Mouse (Mus musculus) hindbrain, embryonic 13.5 days (tissue): Measurements from ENCODE around the gene Trip4. TPM values are rescaled to one million over a fixed set of nuclear protein-coding genes. Genes with fewer than 3 reads are reported as not detected.
A peak's percentile ranks its signal among the peaks of the same experiment; 100 is the strongest.

Experiments
- ATAC-seq: fragments of 200-750 bp; cut with Nextera tagmentation; 2 replicates; pipeline ENCODE4 v1.8.0; 2017; ENCODE audit warnings: moderate TSS enrichment; ENCODE audit not compliant: low FRiP score
- H3K27ac ChIP-seq: fragments of 300-500 bp; sonication (generic); 2 replicates; pipeline ENCODE4 v1.5.1; 2015; ENCODE audit warnings: inconsistent platforms, mild to moderate bottlenecking, moderate library complexity
- H3K27me3 ChIP-seq: fragments of 300-500 bp; sonication (generic); 2 replicates; pipeline ENCODE4 v1.6.1; 2015; ENCODE audit warnings: mild to moderate bottlenecking, inconsistent platforms
- H3K36me3 ChIP-seq: fragments of 300-500 bp; sonication (generic); 2 replicates; pipeline ENCODE4 v1.6.1; 2015; ENCODE audit warnings: mild to moderate bottlenecking, inconsistent platforms
- H3K4me1 ChIP-seq: fragments of 300-500 bp; sonication (generic); replicated peaks from 2 replicates; pipeline ENCODE4 v1.6.1; 2015; ENCODE audit warnings: inconsistent platforms
- H3K4me2 ChIP-seq: fragments of 300-500 bp; sonication (generic); 2 replicates; pipeline ENCODE4 v1.6.1; 2015; ENCODE audit warnings: inconsistent platforms, mild to moderate bottlenecking, moderate library complexity
- H3K4me3 ChIP-seq: fragments of 300-500 bp; sonication (generic); 2 replicates; pipeline ENCODE4 v1.5.1; 2015; ENCODE audit warnings: mild to moderate bottlenecking, inconsistent platforms
- H3K9ac ChIP-seq: fragments of 300-500 bp; sonication (generic); 2 replicates; pipeline ENCODE4 v1.6.1; 2015; ENCODE audit warnings: mild to moderate bottlenecking, inconsistent platforms
- H3K9me3 ChIP-seq: fragments of 300-500 bp; sonication (generic); 2 replicates; pipeline ENCODE4 v1.6.1; 2016; ENCODE audit warnings: inconsistent platforms
- WGBS: fragments of 180-500 bp; shearing (Covaris S2); methylation state at CpG from one replicate; pipeline ENCODE4 v1.1.7; 2015; 5-methylcytosine and 5-hydroxymethylcytosine counted together
- polyA plus RNA-seq: library from polyadenylated mRNA; unstranded; fragments of >200 nt; fragmentation: Nextera tagmentation; extraction: Ambion mirVana; gene quantifications from 2 replicates; pipeline ENCODE4 v1.2.1, GENCODE M21; 2015

Trip4 gene
- polyA plus RNA-seq, 1 experiment from 2014 or later, result 33.6 TPM

DNA sequence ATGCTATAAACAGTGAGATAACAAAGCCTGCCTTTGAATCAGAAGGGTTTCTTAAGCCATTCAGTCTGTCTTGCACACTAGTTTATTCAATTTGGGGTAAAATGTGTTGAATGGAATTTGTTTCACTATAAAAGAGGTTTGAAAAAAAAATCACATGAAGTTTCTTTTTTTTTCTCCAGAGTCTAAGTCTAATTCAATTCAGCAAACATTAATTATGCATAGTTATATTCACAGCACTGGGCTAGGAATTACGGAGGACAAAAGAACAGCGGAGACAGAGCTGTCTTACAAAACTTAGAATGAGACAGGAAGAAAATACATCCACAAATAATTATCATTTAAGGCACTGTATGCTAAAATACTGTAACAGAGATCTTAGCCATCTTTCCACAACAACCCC, 90.2 kb downstream of the Trip4 start:
- Histone ChIP-seq H3K9me3 (no peaks in the 10 kb centered on the region), H3K4me2 (0 out of 2 replicates have a peak overlapping the region, but pooled peaks have one; percentile 8), H3K27me3 (no peaks in the 10 kb centered on the region), H3K4me1 (peaks cover 38% of the 10 kb centered on the region), H3K27ac (peak overlapping the region; percentile 79), H3K36me3 (peaks cover 12% of the 10 kb centered on the region; the same call in 1 of the 2 replicates), H3K4me3 (no peak overlapping the region), H3K9ac (no peak overlapping the region)
- 39% methylated on average over 2 of the region's 2 CpGs for WGBS
- ATAC-seq, result no peak

DNA sequence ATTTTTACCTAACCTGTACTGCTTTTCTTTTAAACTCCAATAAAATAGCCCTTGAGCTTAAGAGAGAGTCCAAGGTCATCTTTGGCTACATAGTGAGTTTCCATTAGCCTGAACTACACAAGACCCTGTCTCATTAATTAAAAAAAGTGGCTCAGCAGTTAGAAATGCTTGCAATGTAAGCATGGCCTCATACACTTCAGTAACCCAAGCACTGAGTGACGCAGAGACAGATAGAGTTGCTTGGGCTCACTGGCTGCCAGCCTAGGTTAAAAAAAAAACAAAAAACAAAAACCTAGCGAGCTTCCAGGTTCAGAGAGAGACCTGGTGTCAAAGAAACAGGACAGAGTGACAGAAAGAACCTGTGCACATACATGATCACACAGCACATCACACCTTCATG, 95.8 kb downstream of the Trip4 start:
- 73% methylated on average over 2 of the region's 2 CpGs for WGBS
- no peak overlapping the region for H3K4me2 ChIP-seq
- H3K9me3 ChIP-seq, result no peaks in the 10 kb centered on the region
- H3K9ac ChIP-seq, result no peak overlapping the region
- no peaks in the 10 kb centered on the region for H3K27me3 ChIP-seq
- peaks cover 12% of the 10 kb centered on the region; the same call in 1 of the 2 replicates for H3K36me3 ChIP-seq
- peaks cover 16% of the 10 kb centered on the region for H3K4me1 ChIP-seq
- no peak for ATAC-seq
- no peak overlapping the region for H3K27ac ChIP-seq
- no peak overlapping the region for H3K4me3 ChIP-seq

DNA sequence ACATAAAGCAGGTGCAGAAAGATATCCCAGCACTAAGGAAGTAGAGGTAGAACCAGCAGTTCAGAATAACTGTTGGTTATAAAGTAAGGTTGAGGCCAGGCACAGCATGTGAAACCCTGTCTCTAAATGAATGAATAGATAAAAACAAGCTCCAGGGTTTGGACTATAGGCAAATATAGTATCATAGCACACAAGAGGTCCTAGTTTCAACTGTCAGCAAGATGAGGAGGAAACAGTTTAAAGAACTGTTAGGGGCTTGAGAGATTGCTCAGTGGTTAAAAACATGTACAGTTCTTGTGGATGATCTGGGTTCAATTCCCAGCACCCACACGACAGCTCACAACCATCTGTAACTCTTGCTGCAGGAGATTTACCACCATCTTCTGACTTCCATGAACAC, 96.8 kb downstream of the Trip4 start:
- H3K4me3 ChIP-seq, result no peak overlapping the region
- H3K9ac ChIP-seq, result no peak overlapping the region
- no peak overlapping the region for H3K27ac ChIP-seq
- H3K27me3 ChIP-seq, result no peaks in the 10 kb centered on the region
- peaks cover 12% of the 10 kb centered on the region; the same call in 1 of the 2 replicates for H3K36me3 ChIP-seq
- WGBS, result 86% methylated on average over 1 of the region's 1 CpGs
- H3K4me2 ChIP-seq, result no peak overlapping the region
- ATAC-seq, result no peak
- peaks cover 26% of the 10 kb centered on the region for H3K4me1 ChIP-seq
- no peaks in the 10 kb centered on the region for H3K9me3 ChIP-seq

DNA sequence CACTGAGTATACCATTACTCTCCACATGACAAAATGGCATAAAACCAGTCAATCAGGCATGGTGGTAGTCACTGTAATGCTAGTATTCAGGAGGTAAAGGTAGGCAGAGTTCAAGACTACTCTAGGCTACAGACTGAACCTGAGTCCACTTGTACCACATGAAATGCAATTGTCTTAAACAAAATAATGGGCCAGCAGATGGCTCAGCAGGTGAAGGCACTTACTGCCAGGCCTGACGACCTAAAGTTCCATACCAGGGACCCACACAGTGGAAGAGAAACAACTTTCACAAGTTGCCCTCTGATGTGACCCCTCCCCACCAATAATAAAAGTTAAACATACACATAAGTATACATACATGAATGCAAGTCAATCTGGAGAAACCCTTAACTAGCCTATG, 100.8 kb downstream of the Trip4 start:
- Histone ChIP-seq H3K27me3 (no peaks in the 10 kb centered on the region), H3K36me3 (no peaks in the 10 kb centered on the region), H3K4me3 (no peak overlapping the region), H3K9ac (no peak overlapping the region), H3K4me1 (peaks cover 28% of the 10 kb centered on the region), H3K9me3 (no peaks in the 10 kb centered on the region), H3K4me2 (no peak overlapping the region), H3K27ac (no peak overlapping the region)
- no peak for ATAC-seq
- WGBS, result 55% methylated on average over 1 of the region's 1 CpGs

DNA sequence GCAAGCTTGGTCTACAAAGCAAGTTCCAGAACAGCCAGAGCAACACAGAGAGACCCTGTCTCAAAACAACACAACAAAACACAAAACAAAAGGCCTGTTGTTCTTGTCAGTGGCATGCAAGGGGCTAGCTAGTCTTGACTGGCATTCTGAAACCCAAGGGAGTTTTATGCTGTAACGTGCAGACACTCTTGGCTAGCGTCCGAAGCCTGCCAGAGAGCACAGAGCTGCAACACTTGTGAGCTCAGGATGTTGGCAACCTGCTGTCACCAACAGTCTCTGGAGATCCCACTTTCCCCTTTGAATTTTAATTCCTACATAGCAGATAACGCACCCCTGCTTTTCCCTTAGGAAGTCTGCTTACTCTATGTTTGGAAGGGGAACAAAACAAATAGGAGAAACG, 101.3 kb downstream of the Trip4 start:
- no peak for ATAC-seq
- Histone ChIP-seq H3K4me3 (no peak overlapping the region), H3K9ac (no peak overlapping the region), H3K27ac (peak overlapping the region; percentile 40), H3K27me3 (no peaks in the 10 kb centered on the region), H3K4me1 (peaks cover 25% of the 10 kb centered on the region), H3K9me3 (no peaks in the 10 kb centered on the region), H3K36me3 (no peaks in the 10 kb centered on the region), H3K4me2 (no peak overlapping the region)
- WGBS, result 29% methylated on average over 5 of the region's 5 CpGs

DNA sequence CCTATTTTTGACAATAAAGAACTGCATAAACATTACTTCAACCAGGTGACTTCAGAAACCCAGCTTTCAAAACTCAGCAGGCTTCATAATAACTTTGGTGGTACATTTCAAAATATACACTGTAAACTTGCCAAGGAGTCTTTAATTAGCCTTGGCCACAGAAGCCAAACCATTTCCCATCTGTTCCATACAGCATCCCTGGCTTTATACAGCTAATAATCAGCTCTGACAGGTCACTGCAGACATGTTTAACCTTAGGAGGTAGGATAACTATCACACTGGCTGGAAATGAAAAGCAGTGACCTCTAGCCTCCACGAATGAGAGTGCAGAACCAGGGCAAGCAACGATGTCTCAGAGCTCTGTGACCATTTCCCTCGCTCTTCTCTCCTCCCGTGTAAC, 108.8 kb downstream of the Trip4 start:
- Histone ChIP-seq H3K4me2 (no peak overlapping the region), H3K4me3 (no peak overlapping the region), H3K4me1 (peaks cover 19% of the 10 kb centered on the region), H3K36me3 (peaks cover 3% of the 10 kb centered on the region), H3K27ac (no peak overlapping the region), H3K27me3 (no peaks in the 10 kb centered on the region), H3K9me3 (no peaks in the 10 kb centered on the region), H3K9ac (no peak overlapping the region)
- 65% methylated on average over 4 of the region's 4 CpGs for WGBS
- no peak for ATAC-seq

DNA sequence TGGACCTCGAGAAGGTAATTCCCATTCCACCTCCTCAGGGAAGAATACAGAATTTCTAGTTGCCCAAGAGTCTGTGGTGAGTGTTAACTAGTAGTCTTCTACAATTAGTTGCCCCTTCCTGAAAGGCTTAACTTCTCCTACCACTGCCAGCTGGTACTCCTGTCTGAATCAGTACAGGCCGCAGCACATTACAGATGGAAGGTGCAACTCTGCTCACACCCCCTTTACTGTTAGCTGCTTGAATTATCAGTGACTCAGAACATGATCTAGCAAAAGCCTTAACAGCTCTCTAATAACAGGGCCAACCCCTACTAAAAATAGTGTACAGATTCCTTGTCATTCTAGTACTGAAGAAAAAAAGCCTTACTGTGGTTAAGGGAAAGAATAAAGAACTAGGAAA, 112.9 kb downstream of the Trip4 start:
- no peaks in the 10 kb centered on the region for H3K9me3 ChIP-seq
- peaks cover 9% of the 10 kb centered on the region for H3K36me3 ChIP-seq
- no peak overlapping the region for H3K27ac ChIP-seq
- no peak for ATAC-seq
- H3K4me2 ChIP-seq, result no peak overlapping the region
- 90% methylated on average over 2 of the region's 2 CpGs for WGBS
- no peak overlapping the region for H3K4me3 ChIP-seq
- no peak overlapping the region for H3K9ac ChIP-seq
- H3K4me1 ChIP-seq, result peaks cover 45% of the 10 kb centered on the region
- H3K27me3 ChIP-seq, result no peaks in the 10 kb centered on the region

DNA sequence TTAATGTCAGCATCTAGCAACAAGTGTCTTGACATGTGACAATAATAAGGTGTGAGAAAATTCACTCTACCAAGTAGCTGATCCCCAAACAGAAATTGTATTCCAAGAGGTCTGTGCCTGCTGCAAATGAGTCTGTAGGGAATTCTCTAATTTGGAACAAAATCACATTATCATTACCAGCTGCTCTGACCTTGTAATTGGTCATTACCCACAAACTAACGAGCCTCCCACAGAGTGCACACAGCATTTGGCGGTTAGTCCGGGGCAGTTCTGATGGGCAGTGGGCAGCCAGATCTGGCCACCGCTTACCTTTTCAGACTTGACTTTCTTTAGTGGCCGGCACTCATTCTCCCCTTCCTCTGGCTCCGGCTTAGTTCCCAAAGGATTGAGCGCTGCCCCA, 114.3 kb downstream of the Trip4 start:
- no peak overlapping the region for H3K27ac ChIP-seq
- H3K9me3 ChIP-seq, result no peaks in the 10 kb centered on the region
- H3K27me3 ChIP-seq, result no peaks in the 10 kb centered on the region
- H3K9ac ChIP-seq, result no peak overlapping the region
- no peak for ATAC-seq
- peaks cover 51% of the 10 kb centered on the region for H3K4me1 ChIP-seq
- no peak overlapping the region for H3K4me2 ChIP-seq
- no peak overlapping the region for H3K4me3 ChIP-seq
- H3K36me3 ChIP-seq, result peaks cover 9% of the 10 kb centered on the region
- 65% methylated on average over 7 of the region's 7 CpGs for WGBS

DNA sequence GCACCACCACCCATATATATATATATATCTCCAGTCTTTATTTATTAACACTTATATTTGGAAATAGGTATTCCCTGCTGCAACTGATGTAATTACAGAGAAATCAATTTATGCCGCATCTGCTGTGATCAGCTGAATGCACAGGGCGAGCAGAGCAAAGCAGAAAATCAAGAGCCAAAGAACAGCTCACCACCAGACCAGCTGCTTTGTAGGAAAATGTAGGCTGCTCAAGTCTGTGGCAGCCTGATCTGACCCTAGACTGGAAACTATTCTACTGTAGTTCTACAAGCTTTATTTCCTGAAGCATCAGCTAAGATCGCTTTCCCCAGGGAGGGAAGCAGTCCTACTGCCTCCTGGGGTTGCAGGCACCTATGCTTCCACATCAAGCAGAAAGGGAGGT, 115.1 kb downstream of the Trip4 start:
- H3K27me3 ChIP-seq, result no peaks in the 10 kb centered on the region
- H3K36me3 ChIP-seq, result peaks cover 9% of the 10 kb centered on the region
- peaks cover 59% of the 10 kb centered on the region for H3K4me1 ChIP-seq
- no peak for ATAC-seq
- H3K27ac ChIP-seq, result peak overlapping the region; percentile 74
- H3K4me3 ChIP-seq, result no peak overlapping the region
- 70% methylated on average over 3 of the region's 3 CpGs for WGBS
- H3K9me3 ChIP-seq, result no peaks in the 10 kb centered on the region
- H3K9ac ChIP-seq, result no peak overlapping the region
- no peak overlapping the region for H3K4me2 ChIP-seq

DNA sequence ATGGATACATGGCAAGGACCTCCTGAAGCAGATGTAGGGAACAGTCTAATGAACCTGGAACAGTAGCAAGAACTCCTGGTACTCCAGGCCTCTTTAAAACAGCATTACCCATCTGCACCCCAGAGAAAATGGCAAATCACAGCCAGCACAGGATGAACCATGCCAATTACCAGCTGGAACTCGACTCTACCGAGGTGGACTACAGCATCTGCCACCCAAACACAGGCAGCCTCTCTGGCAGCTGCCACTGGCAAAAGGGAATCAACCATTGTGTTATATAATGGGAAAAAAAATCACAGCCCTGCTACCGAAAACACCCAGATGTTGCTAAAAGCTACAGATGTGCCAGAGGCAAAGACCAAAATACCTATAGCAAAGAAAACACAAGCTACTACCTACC, 115.5 kb downstream of the Trip4 start:
- WGBS, result 60% methylated on average over 3 of the region's 3 CpGs
- Histone ChIP-seq H3K27ac (peak overlapping the region; percentile 74), H3K4me1 (peaks cover 63% of the 10 kb centered on the region)

DNA sequence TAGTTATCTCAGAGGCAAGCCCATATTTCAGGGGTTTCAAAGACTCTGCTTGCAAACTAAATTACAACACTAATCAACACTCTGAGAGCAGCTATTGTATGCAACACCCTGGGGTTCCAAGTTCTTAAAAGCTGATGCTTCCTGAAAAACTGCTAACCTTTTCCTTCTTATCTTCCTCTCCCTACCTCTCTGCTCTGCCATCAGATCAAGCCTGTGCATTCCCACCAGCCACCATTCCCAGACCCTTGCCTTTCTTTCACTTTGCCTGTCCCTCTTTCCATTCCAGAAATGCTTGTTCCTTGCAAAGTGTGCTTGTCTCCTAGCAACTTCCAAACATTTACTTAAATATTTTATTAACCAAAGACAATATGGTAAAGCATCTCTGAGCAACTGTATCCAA, 116.7 kb downstream of the Trip4 start:
- Histone ChIP-seq H3K27me3 (no peaks in the 10 kb centered on the region), H3K9me3 (no peaks in the 10 kb centered on the region), H3K27ac (no peak overlapping the region), H3K4me2 (no peak overlapping the region), H3K4me1 (peaks cover 75% of the 10 kb centered on the region), H3K36me3 (peaks cover 9% of the 10 kb centered on the region), H3K4me3 (no peak overlapping the region), H3K9ac (no peak overlapping the region)
- no peak for ATAC-seq

More for the DNA sequence above, 115.5 kb downstream of the Trip4 start:
- ATAC-seq, result no peak; the same call in 1 of the 2 replicates
- Histone ChIP-seq H3K4me2 (no peak overlapping the region), H3K9ac (no peak overlapping the region), H3K9me3 (no peaks in the 10 kb centered on the region), H3K36me3 (peaks cover 9% of the 10 kb centered on the region), H3K27me3 (no peaks in the 10 kb centered on the region), H3K4me3 (no peak overlapping the region)

DNA sequence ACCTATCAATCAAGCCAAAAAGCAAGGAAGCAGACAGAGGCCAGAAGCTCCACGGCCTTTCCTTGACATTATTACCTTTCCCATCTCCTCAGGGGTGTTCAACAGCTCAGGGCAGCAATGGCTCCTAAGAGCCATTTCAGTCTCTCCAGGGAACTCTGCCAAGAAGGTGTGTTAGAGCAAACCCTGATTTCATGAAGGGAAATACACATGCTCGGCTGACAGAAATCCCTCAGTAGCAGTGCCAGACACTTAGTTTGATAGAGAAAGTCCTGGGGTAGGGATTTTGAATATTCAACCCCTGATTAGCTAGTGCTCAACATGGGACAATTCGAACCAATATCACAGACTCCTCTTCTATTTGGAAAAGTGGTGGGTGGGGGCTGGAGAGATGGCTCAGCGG, 117.5 kb downstream of the Trip4 start:
- Histone ChIP-seq H3K27ac (0 out of 2 replicates have a peak overlapping the region, but pooled peaks have one; percentile 58), H3K4me1 (peaks cover 83% of the 10 kb centered on the region)

DNA sequence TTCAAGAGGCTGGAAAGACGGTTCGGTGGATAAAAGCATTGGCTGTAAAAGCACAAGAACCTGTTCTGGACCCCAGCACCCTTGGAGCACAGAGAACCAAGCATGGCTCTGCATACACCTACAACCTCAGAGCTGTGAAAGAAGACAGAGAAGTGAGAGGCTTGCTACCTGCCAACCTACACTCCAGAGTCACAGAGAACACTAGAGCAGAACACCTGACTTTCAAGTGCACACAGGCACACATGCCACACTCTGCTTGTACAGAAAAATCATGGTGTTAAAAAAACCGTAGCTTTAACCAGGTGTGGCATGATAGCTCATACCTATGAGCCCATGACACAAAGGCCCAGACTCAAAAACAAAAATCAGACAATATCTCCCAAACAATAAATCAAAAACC, 118.8 kb downstream of the Trip4 start:
- H3K4me3 ChIP-seq, result no peak overlapping the region
- WGBS, result 97% methylated on average over 3 of the region's 3 CpGs
- ATAC-seq, result no peak
- peak overlapping the region; percentile 52; the same call in 1 of the 2 replicates for H3K27ac ChIP-seq
- peaks cover 6% of the 10 kb centered on the region for H3K36me3 ChIP-seq
- no peaks in the 10 kb centered on the region for H3K9me3 ChIP-seq
- H3K4me1 ChIP-seq, result peaks cover 84% of the 10 kb centered on the region
- no peak overlapping the region for H3K9ac ChIP-seq
- H3K4me2 ChIP-seq, result no peak overlapping the region
- no peaks in the 10 kb centered on the region for H3K27me3 ChIP-seq

More for the DNA sequence above, 117.5 kb downstream of the Trip4 start:
- ATAC-seq, result no peak
- H3K4me3 ChIP-seq, result no peak overlapping the region
- no peaks in the 10 kb centered on the region for H3K9me3 ChIP-seq
- H3K27me3 ChIP-seq, result no peaks in the 10 kb centered on the region
- 76% methylated on average over 4 of the region's 4 CpGs for WGBS
- H3K9ac ChIP-seq, result no peak overlapping the region
- H3K36me3 ChIP-seq, result peaks cover 9% of the 10 kb centered on the region
- no peak overlapping the region for H3K4me2 ChIP-seq
